Mouse (Mus musculus): ENCODE data around the gene Tex261. TPM values are rescaled to one million over a fixed set of nuclear protein-coding genes. Genes with fewer than 3 reads are reported as not detected.

Gene Tex261
- polyA plus RNA-seq, 1 experiment from 2014 or later, result 70.1 TPM

DNA sequence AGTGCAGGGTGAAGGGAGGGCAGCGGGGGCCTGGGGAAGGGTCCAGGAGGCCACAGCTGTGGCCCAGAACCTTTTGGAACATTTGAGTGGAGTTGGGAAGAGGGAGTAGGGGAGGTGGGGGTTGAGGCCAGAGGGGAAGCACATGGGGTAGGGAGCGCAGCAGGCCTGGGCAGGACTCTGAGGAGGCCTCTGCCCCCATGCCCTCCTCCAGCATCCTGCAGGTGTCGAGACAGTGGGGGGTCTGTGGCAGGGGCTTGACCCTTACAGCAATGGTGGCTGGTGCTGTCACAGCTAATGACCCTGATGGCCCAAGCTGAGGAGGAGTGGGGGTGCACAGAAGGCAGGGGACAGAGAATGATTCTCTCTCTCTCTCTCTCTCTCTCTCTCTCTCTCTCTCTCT is 26.3 kb downstream of the Tex261 start:
- no peak for ATAC-seq (ENCODE audit: low FRiP score, low read depth)
- Histone ChIP-seq H3K9me3 (no peaks in the 10 kb centered on the region), H3K36me3 (no peaks in the 10 kb centered on the region), H3K4me1 (peaks cover 5% of the 10 kb centered on the region; the same call in 1 of the 2 replicates), H3K4me3 (no peak overlapping the region), H3K27me3 (peaks cover 68% of the 10 kb centered on the region), H3K27ac (replicated peaks) (no peak overlapping the region), H3K9ac (replicated peaks) (no peak overlapping the region), H3K4me2 (replicated peaks) (no peak overlapping the region)
- WGBS, result 56% methylated on average over 3 of the region's 3 CpGs

DNA sequence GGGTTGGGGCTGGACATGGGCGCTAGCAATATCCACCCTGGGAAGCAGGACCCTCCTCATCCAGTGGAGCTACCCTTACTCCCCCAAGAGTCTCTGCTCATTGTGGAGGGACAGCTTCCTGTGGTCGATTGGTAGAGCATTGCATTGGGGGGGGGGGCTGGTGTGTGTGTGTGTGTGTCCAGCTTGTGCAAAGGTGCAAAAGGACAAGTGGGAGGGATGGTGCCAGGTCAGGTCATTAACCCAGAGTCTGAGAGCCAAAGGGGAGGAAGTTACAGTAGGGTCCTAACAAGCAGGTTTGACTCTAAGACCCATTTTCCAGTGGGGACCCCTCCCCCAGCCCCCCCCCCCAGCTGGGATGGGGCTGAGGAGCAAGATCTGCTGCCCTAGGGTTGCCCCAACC is 30.1 kb downstream of the Tex261 start:
- 42% methylated on average over 2 of the region's 2 CpGs for WGBS
- Histone ChIP-seq H3K36me3 (no peaks in the 10 kb centered on the region), H3K4me3 (no peak overlapping the region), H3K9me3 (no peaks in the 10 kb centered on the region), H3K27ac (replicated peaks) (no peak overlapping the region), H3K27me3 (peaks cover 53% of the 10 kb centered on the region), H3K4me1 (peaks cover 5% of the 10 kb centered on the region; the same call in 1 of the 2 replicates), H3K9ac (replicated peaks) (no peak overlapping the region), H3K4me2 (replicated peaks) (no peak overlapping the region)
- no peak for ATAC-seq (ENCODE audit: low FRiP score, low read depth)

DNA sequence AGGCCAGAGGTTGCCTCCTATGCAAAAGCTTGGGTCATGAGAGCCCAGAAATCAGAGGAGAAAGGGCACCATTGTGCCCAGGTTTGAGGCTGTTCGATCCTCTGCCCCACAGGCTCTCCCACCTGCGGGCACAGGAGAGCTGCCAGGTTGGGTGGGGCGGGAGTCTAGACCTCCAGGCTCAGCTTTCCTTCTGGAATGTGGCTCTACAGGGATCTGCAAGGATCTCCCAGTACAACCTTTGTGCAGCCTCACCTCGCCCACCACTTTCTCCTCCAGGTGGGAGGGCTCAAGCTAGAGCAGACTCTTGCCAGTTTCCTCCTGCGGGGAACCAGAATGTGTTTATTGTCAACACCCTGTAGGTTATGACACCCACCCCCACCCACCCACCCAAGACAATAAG is 31.1 kb downstream of the Tex261 start:
- Histone ChIP-seq H3K4me1 (peaks cover 5% of the 10 kb centered on the region; the same call in 1 of the 2 replicates), H3K4me3 (no peak overlapping the region), H3K27ac (replicated peaks) (no peak overlapping the region), H3K27me3 (peaks cover 48% of the 10 kb centered on the region), H3K4me2 (replicated peaks) (no peak overlapping the region), H3K9me3 (no peaks in the 10 kb centered on the region), H3K36me3 (no peaks in the 10 kb centered on the region), H3K9ac (replicated peaks) (no peak overlapping the region)
- ATAC-seq (ENCODE audit: low FRiP score, low read depth), result no peak
- 75% methylated on average over 5 of the region's 5 CpGs for WGBS

DNA sequence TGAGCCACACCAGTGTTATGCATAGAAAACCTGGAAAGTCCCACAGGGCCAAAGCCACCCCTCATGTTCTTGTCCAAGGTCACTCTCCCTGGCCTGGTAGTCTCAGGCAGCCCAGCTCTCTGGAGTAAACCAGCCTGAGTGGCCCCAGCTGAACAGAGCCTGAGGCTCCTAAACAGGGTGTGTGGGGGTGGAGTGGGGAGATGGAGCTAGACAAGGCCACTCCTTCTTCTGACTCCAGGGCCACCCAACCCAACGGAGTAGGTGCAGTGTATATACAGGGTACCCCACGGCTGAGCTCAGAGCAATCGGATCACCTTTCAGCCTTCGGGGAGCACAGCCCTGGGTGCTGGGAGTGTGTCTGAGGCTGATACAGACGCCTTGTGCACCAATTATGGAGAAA is 31.5 kb downstream of the Tex261 start:
- H3K36me3 ChIP-seq, result no peaks in the 10 kb centered on the region
- H3K9ac ChIP-seq (replicated peaks), result no peak overlapping the region
- H3K4me3 ChIP-seq, result no peak overlapping the region
- peaks cover 43% of the 10 kb centered on the region for H3K27me3 ChIP-seq
- H3K27ac ChIP-seq (replicated peaks), result no peak overlapping the region
- 73% methylated on average over 5 of the region's 5 CpGs for WGBS
- no peak overlapping the region for H3K4me2 ChIP-seq (replicated peaks)
- ATAC-seq (ENCODE audit: low FRiP score, low read depth), result no peak
- H3K9me3 ChIP-seq, result no peaks in the 10 kb centered on the region
- peaks cover 5% of the 10 kb centered on the region; the same call in 1 of the 2 replicates for H3K4me1 ChIP-seq

GRCm38 (mm10) chr6:83743212-83743611 is 32.4 kb downstream of the Tex261 start:
- Histone ChIP-seq H3K27ac (replicated peaks) (no peak overlapping the region), H3K4me2 (replicated peaks) (no peak overlapping the region), H3K9me3 (no peaks in the 10 kb centered on the region), H3K9ac (replicated peaks) (no peak overlapping the region), H3K36me3 (no peaks in the 10 kb centered on the region), H3K4me3 (no peak overlapping the region), H3K4me1 (peaks cover 5% of the 10 kb centered on the region; the same call in 1 of the 2 replicates), H3K27me3 (peaks cover 38% of the 10 kb centered on the region)
- ATAC-seq (ENCODE audit: low FRiP score, low read depth), result no peak
- WGBS, result 64% methylated on average over 5 of the region's 5 CpGs

DNA sequence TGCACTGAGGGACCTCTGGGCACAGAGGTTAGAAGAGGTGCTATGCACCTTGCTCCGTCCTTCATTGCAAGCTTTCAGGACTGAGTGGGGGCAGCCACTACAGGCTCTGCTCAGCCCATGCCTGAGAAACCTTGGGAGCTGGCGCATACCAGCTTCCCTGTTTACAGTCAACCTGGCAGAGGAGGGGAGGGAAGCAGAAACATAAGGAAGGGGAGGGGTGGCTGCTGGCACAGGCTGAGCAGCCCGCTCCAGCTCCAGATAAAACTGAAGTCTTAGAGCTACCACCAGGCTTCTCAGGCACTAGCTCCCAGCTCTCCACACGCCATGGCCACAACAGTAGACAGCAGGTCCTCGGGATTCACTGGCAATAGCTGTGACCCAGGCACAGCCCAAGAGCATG is 32.9 kb downstream of the Tex261 start, which contains the start of gene Atp6v1b1:
TSS of gene Atp6v1b1 (plus strand) at position 230 of the 400 bp plus-strand sequence.
- no peaks in the 10 kb centered on the region for H3K9me3 ChIP-seq
- ATAC-seq (ENCODE audit: low FRiP score, low read depth), result no peak
- H3K4me1 ChIP-seq, result peaks cover 5% of the 10 kb centered on the region; the same call in 1 of the 2 replicates
- H3K27me3 ChIP-seq, result peaks cover 38% of the 10 kb centered on the region
- no peak within 1 kb of the TSS for H3K4me3 ChIP-seq
- H3K4me2 ChIP-seq (replicated peaks), result no peak within 1 kb of the TSS
- H3K36me3 ChIP-seq, result no peaks in the 10 kb centered on the region
- H3K9ac ChIP-seq (replicated peaks), result no peak within 1 kb of the TSS
- 64% methylated on average over 5 of the region's 5 CpGs for WGBS
- H3K27ac ChIP-seq (replicated peaks), result no peak within 1 kb of the TSS

- peaks cover 8% of the 10 kb centered on the region; the same call in 1 of the 2 replicates for H3K9me3 ChIP-seq
- H3K27me3 ChIP-seq, result peaks cover 22% of the 10 kb centered on the region; the same call in 1 of the 2 replicates
- no peak overlapping the region for H3K9ac ChIP-seq (replicated peaks)
- WGBS, result 88% methylated on average over 6 of the region's 6 CpGs
- H3K4me2 ChIP-seq (replicated peaks), result no peak overlapping the region
- no peak overlapping the region for H3K4me3 ChIP-seq
- H3K27ac ChIP-seq (replicated peaks), result no peak overlapping the region
- H3K36me3 ChIP-seq, result no peaks in the 10 kb centered on the region
- ATAC-seq (ENCODE audit: low FRiP score, low read depth), result no peak
- no peaks in the 10 kb centered on the region for H3K4me1 ChIP-seq
Measured at GRCm38 (mm10) chr6:83738596-83738995, 37.0 kb downstream of the Tex261 start.

DNA sequence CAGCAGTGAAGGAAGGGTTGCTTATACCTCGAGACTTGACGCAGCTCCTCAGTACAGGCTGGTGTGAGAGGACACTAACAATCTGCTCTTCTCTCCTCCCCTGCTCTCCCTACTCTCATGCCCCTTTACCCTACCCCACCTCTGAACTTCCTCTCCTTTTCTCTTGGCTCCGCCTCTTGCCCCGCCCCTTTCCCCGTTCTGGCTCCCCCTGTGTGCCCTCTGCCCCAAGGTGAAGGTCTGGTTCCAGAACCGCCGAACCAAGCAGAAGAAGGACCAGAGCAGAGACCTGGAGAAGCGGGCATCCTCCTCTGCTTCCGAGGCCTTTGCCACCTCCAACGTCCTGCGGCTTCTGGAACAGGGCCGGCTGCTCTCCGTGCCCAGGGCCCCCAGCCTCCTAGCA is 38.3 kb downstream of the Tex261 start:
- Histone ChIP-seq H3K36me3 (no peaks in the 10 kb centered on the region), H3K4me1 (no peaks in the 10 kb centered on the region), H3K4me3 (no peak overlapping the region), H3K27me3 (peaks cover 20% of the 10 kb centered on the region), H3K27ac (replicated peaks) (no peak overlapping the region), H3K4me2 (replicated peaks) (no peak overlapping the region), H3K9me3 (peaks cover 8% of the 10 kb centered on the region; the same call in 1 of the 2 replicates), H3K9ac (replicated peaks) (no peak overlapping the region)
- ATAC-seq (ENCODE audit: low FRiP score, low read depth), result no peak
- 40% methylated on average over 13 of the region's 13 CpGs for WGBS

DNA sequence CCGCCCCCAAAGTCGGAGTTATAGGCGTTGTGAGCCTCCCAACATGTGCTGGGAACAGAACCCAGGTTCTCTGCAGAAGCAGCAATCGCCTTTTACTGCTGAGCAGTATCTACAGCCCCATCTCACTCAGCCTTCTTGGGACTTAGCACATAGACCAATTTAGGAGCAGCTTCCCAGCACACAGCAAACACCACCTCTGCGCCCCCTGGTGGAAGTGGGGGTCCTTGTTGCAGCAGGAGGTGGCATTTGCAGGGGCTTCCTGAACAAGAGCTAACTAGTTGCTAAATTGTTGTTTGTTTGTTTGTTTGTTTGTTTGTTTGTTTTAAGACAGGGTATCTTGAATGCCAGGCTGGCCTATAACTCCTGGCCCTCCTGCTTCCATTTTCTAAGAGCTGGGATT is 44.5 kb downstream of the Tex261 start:
- Histone ChIP-seq H3K9ac (replicated peaks) (no peak overlapping the region), H3K9me3 (peaks cover 8% of the 10 kb centered on the region; the same call in 1 of the 2 replicates), H3K36me3 (no peaks in the 10 kb centered on the region), H3K27me3 (peaks cover 25% of the 10 kb centered on the region), H3K27ac (replicated peaks) (no peak overlapping the region), H3K4me3 (no peak overlapping the region), H3K4me2 (replicated peaks) (no peak overlapping the region), H3K4me1 (no peaks in the 10 kb centered on the region)
- WGBS, result 41% methylated on average over 5 of the region's 5 CpGs
- no peak for ATAC-seq (ENCODE audit: low FRiP score, low read depth)

- H3K9me3 ChIP-seq, result peaks cover 8% of the 10 kb centered on the region; the same call in 1 of the 2 replicates
- no peak for ATAC-seq (ENCODE audit: low FRiP score, low read depth)
Measured at GRCm38 (mm10) chr6:83729350-83729970, 46.2 kb downstream of the Tex261 start.

GRCm38 (mm10) chr6:83728488-83728887 is 47.1 kb downstream of the Tex261 start:
- Histone ChIP-seq H3K27ac (replicated peaks) (no peak overlapping the region), H3K36me3 (no peaks in the 10 kb centered on the region), H3K4me2 (replicated peaks) (no peak overlapping the region), H3K27me3 (peaks cover 38% of the 10 kb centered on the region), H3K9me3 (no peaks in the 10 kb centered on the region), H3K4me3 (no peak overlapping the region), H3K4me1 (no peaks in the 10 kb centered on the region), H3K9ac (replicated peaks) (no peak overlapping the region)
- 90% methylated on average over 3 of the region's 3 CpGs for WGBS
- no peak for ATAC-seq (ENCODE audit: low FRiP score, low read depth)

More at GRCm38 (mm10) chr6:83729350-83729970, 46.2 kb downstream of the Tex261 start:
- H3K4me2 ChIP-seq (replicated peaks), result no peak overlapping the region
- peaks cover 30% of the 10 kb centered on the region for H3K27me3 ChIP-seq
- H3K27ac ChIP-seq (replicated peaks), result no peak overlapping the region
- H3K9ac ChIP-seq (replicated peaks), result no peak overlapping the region
- 76% methylated on average over 14 of the region's 14 CpGs for WGBS
- no peak overlapping the region for H3K4me3 ChIP-seq
- no peaks in the 10 kb centered on the region for H3K4me1 ChIP-seq
- no peaks in the 10 kb centered on the region for H3K36me3 ChIP-seq

- Histone ChIP-seq H3K4me2 (replicated peaks) (no peak overlapping the region), H3K9me3 (no peaks in the 10 kb centered on the region), H3K4me3 (no peak overlapping the region), H3K4me1 (no peaks in the 10 kb centered on the region), H3K27me3 (peaks cover 42% of the 10 kb centered on the region), H3K36me3 (no peaks in the 10 kb centered on the region), H3K9ac (replicated peaks) (no peak overlapping the region), H3K27ac (replicated peaks) (no peak overlapping the region)
- no peak for ATAC-seq (ENCODE audit: low FRiP score, low read depth)
- WGBS, result 39% methylated on average over 4 of the region's 4 CpGs
Measured at GRCm38 (mm10) chr6:83727178-83727577, 48.4 kb downstream of the Tex261 start.

Measured in midbrain, embryonic 12.5 days (tissue).